Mouse (Mus musculus): Measurements from ENCODE around the gene Nod1. TPM values are rescaled to one million over a fixed set of nuclear protein-coding genes. Genes with fewer than 3 reads are reported as not detected.

The Nod1 gene
- polyA plus RNA-seq, 1 experiment from 2014 or later = 6.4 TPM

DNA sequence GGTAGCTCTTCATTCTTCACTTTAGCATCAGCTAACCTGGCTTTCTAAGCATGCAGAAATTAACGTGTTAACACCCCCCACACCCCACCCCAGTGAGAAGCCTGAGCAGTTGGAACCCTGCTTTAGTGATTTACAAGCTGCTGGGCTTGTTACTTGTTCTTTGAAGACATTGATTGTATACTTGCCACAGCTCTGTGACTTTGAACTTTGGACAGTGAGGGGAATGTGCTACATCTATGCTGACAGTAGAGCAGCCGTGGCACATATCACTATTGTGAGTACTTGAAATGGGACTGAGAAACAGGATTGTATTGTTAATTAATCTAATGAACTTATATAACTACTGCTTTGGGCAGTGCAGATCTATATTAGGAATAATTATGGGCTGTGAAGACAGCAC is 89.0 kb downstream of the Nod1 start:
- Histone ChIP-seq H3K4me1 (ENCODE audit: insufficient read depth, low read length) (0 out of 2 replicates have a peak, but pooled peaks cover 5% of the 10 kb centered on the region), H3K27me3 (ENCODE audit: insufficient read depth, low read length) (no peaks in the 10 kb centered on the region), H3K9me3 (ENCODE audit: low read length) (no peaks in the 10 kb centered on the region), H3K4me3 (ENCODE audit: low read length) (no peak overlapping the region), H3K9ac (replicated peaks; ENCODE audit: low read length) (no peak overlapping the region), H3K36me3 (ENCODE audit: insufficient read depth, low read length) (no peaks in the 10 kb centered on the region), H3K4me2 (replicated peaks; ENCODE audit: low read depth, low read length) (no peak overlapping the region), H3K27ac (ENCODE audit: low read length) (no peak overlapping the region)
- WGBS = 64% methylated on average over 2 of the region's 2 CpGs
- ATAC-seq (ENCODE audit: low FRiP score, low TSS enrichment) = no peak

DNA sequence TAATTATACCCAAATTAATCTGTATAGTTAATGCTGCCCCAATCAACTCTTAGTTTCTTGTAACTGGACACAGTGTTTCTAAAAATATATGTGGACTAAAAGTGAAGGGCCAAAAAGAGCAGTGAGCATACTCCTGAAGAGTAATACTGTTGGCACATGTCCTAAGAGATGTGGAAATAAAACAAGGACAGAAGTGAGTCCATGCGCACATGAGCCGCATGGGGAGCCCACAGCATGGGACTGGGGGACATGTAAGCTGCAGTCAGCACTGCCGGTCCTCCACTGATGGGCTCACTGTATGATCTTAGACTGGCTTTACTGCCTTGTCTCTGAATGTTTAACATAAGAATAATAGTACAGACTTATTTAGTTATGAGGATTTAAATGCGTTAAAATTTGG is 92.3 kb downstream of the Nod1 start:
- H3K27me3 ChIP-seq (ENCODE audit: insufficient read depth, low read length) = no peaks in the 10 kb centered on the region

DNA sequence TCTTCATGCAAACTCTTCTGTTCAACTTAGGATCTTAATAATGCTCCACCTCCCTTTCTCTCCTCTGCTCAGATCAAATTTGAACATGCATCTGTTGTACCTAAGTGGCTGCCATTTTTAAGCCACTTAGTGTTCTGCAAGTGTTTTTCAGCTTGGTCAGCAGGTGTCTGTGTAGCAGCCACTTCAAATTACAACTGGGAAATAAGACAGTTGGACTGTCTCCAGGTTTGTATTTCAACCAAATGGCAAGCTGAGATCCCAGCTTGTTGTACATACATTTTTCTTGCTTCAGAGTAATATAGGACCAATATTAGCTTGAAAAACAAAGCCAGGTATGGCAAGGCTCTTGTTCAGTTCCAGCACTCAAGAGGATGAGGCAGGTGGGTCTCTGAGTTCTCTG is 93.9 kb downstream of the Nod1 start:
- ATAC-seq (ENCODE audit: low FRiP score, low TSS enrichment) = no peak
- H3K27me3 ChIP-seq (ENCODE audit: insufficient read depth, low read length) = no peaks in the 10 kb centered on the region
- no peaks in the 10 kb centered on the region for H3K36me3 ChIP-seq (ENCODE audit: insufficient read depth, low read length)

More for the DNA sequence above, 92.3 kb downstream of the Nod1 start:
- ATAC-seq (ENCODE audit: low FRiP score, low TSS enrichment) = no peak
- Histone ChIP-seq H3K9ac (replicated peaks; ENCODE audit: low read length) (no peak overlapping the region), H3K4me2 (replicated peaks; ENCODE audit: low read depth, low read length) (no peak overlapping the region), H3K4me3 (ENCODE audit: low read length) (no peak overlapping the region), H3K27ac (ENCODE audit: low read length) (no peak overlapping the region), H3K4me1 (ENCODE audit: insufficient read depth, low read length) (0 out of 2 replicates have a peak, but pooled peaks cover 3% of the 10 kb centered on the region), H3K9me3 (ENCODE audit: low read length) (no peaks in the 10 kb centered on the region), H3K36me3 (ENCODE audit: insufficient read depth, low read length) (no peaks in the 10 kb centered on the region)
- 93% methylated on average over 4 of the region's 4 CpGs for WGBS

DNA sequence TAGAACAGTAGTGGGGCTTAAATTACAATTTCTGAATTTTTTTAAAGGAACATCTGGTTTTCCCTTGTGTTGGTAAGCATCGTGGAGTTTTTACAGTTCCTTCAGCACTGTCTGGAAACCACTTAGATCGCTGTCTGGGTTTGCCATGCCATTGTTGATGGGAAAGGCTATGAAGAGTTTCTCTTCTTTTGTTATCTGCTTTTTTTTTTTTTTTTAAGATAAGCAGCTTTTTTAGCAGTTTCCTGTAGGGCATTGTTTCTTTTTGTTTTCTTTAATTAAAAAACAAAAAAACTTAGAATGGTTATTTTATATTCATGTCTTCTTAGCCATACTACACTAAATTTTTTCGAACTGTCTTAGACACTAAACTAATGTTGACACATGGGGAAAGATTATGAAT is 94.8 kb downstream of the Nod1 start:
- H3K27me3 ChIP-seq (ENCODE audit: insufficient read depth, low read length) = no peaks in the 10 kb centered on the region
- no peak overlapping the region for H3K4me3 ChIP-seq (ENCODE audit: low read length)
- no peak for ATAC-seq (ENCODE audit: low FRiP score, low TSS enrichment)
- no peak overlapping the region for H3K27ac ChIP-seq (ENCODE audit: low read length)
- WGBS = 82% methylated on average over 3 of the region's 3 CpGs
- no peaks in the 10 kb centered on the region for H3K9me3 ChIP-seq (ENCODE audit: low read length)
- no peaks in the 10 kb centered on the region for H3K36me3 ChIP-seq (ENCODE audit: insufficient read depth, low read length)
- H3K9ac ChIP-seq (replicated peaks; ENCODE audit: low read length) = no peak overlapping the region
- 0 out of 2 replicates have a peak, but pooled peaks cover 3% of the 10 kb centered on the region for H3K4me1 ChIP-seq (ENCODE audit: insufficient read depth, low read length)
- H3K4me2 ChIP-seq (replicated peaks; ENCODE audit: low read depth, low read length) = no peak overlapping the region

More for the DNA sequence above, 93.9 kb downstream of the Nod1 start:
- H3K9me3 ChIP-seq (ENCODE audit: low read length) = no peaks in the 10 kb centered on the region
- H3K4me2 ChIP-seq (replicated peaks; ENCODE audit: low read depth, low read length) = no peak overlapping the region
- H3K9ac ChIP-seq (replicated peaks; ENCODE audit: low read length) = no peak overlapping the region
- 0 out of 2 replicates have a peak, but pooled peaks cover 3% of the 10 kb centered on the region for H3K4me1 ChIP-seq (ENCODE audit: insufficient read depth, low read length)
- H3K4me3 ChIP-seq (ENCODE audit: low read length) = no peak overlapping the region
- H3K27ac ChIP-seq (ENCODE audit: low read length) = no peak overlapping the region

DNA sequence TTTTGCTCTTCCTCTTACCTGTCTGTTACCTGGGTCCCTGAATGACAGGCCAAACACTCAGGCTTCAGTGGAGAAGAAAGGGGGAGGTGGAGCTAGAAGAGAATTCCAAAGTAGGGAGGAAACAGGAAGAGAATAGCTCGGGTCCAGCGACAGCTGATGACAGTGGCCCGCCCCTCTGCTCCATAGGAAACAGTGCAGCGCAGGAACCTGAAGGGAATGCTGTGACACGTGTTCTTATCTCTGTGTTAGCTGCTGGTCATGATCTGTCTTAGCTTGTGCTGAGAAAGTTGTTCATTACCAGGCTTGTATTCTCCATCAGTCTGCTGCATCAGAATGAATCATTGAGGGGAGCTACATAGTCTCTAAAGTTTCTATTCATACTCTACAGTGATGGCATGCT is 95.6 kb downstream of the Nod1 start:
- Histone ChIP-seq H3K4me3 (ENCODE audit: low read length) (no peak overlapping the region), H3K4me2 (replicated peaks; ENCODE audit: low read depth, low read length) (no peak overlapping the region), H3K27ac (ENCODE audit: low read length) (no peak overlapping the region), H3K4me1 (ENCODE audit: insufficient read depth, low read length) (0 out of 2 replicates have a peak, but pooled peaks cover 3% of the 10 kb centered on the region), H3K9ac (replicated peaks; ENCODE audit: low read length) (no peak overlapping the region), H3K27me3 (ENCODE audit: insufficient read depth, low read length) (no peaks in the 10 kb centered on the region), H3K36me3 (ENCODE audit: insufficient read depth, low read length) (no peaks in the 10 kb centered on the region), H3K9me3 (ENCODE audit: low read length) (no peaks in the 10 kb centered on the region)
- peak; percentile 39; the same call in 1 of the 2 replicates for ATAC-seq (ENCODE audit: low FRiP score, low TSS enrichment)
- WGBS = 45% methylated on average over 5 of the region's 5 CpGs

Other genes with a start within 250 kb of the Nod1 start
- gene Znrf2, start 155.7 kb downstream of the Nod1 start, polyA plus RNA-seq (2015; fragmentation: Nextera tagmentation; extraction: Ambion mirVana) = 4.1 and 4.4 TPM in 2 replicates
- gene Ggct, start 20.3 kb upstream of the Nod1 start, polyA plus RNA-seq (2015; fragmentation: Nextera tagmentation; extraction: Ambion mirVana) = 7.9 and 9.8 TPM in 2 replicates
- gene Gars, start 65.4 kb upstream of the Nod1 start, polyA plus RNA-seq (2015; fragmentation: Nextera tagmentation; extraction: Ambion mirVana) = 144 and 145 TPM in 2 replicates
- 0.11 and 0.12 TPM in 2 replicates for gene Crhr2, start 160.4 kb upstream of the Nod1 start, polyA plus RNA-seq (2015; fragmentation: Nextera tagmentation; extraction: Ambion mirVana)
- gene Inmt, start 202.4 kb upstream of the Nod1 start, polyA plus RNA-seq (2015; fragmentation: Nextera tagmentation; extraction: Ambion mirVana) = 11.2 and 13.8 TPM in 2 replicates
- gene Mindy4, start 230.8 kb upstream of the Nod1 start, polyA plus RNA-seq (2015; fragmentation: Nextera tagmentation; extraction: Ambion mirVana) = 17.0 and 19.3 TPM in 2 replicates

Data from kidney, embryonic 16.5 days (tissue).